Mouse (Mus musculus) splenic B cell, adult 2 months (primary cell): ENCODE data around the gene Trim71.
"Not testable (repeated sequence)": the region's sequence is repeated elsewhere in the genome, so short reads cannot be mapped to it uniquely, and the experiment has no call there.

Experiments
- DNase-seq: peaks from one replicate; pipeline ENCODE4 v3.0.0-alpha.2; 2011; ENCODE audit warnings: low read depth, low spot score
- H3K27me3 ChIP-seq: 2 replicates; pipeline ENCODE4 v1.6.1; 2012; ENCODE audit warnings: mild to moderate bottlenecking, low read length, moderate library complexity, mixed read lengths; ENCODE audit not compliant: control insufficient read depth, poor library complexity, insufficient read depth, severe bottlenecking
- H3K36me3 ChIP-seq: 2 replicates; pipeline ENCODE4 v1.6.1; 2012; ENCODE audit warnings: mild to moderate bottlenecking, low read length, moderate library complexity, mixed read lengths; ENCODE audit not compliant: control insufficient read depth, poor library complexity, insufficient read depth, severe bottlenecking

Gene Trim71

GRCm38 (mm10) chr9:114522501-114522900 is 41.7 kb downstream of the Trim71 start:
- DNase-seq: no peak
- no peaks in the 10 kb centered on the region for H3K27me3 ChIP-seq
- H3K36me3 ChIP-seq: no peaks in the 10 kb centered on the region

DNA sequence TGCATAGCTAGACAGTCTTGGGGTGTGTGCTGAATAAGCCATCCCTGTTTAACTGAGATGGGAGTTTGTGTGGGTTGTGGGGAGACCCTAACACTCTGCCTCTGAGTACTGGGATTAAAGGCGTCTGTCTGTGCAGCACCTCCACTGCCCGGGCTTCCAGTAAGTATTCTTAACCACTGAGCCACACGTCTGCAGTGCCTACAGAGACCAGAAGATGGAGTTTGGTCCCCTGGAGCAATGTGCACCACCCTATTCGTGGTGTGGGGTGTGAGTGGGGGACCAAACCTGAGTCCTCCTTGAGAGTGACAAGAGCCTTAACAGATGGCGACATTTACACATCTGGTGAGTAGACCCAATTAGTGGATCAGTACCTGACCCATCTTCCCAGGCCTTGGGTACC is 42.1 kb downstream of the Trim71 start:
- Histone ChIP-seq H3K36me3 (no peaks in the 10 kb centered on the region), H3K27me3 (no peaks in the 10 kb centered on the region)
- DNase-seq: no peak

GRCm38 (mm10) chr9:114520529-114520928 is 43.6 kb downstream of the Trim71 start:
- H3K27me3 ChIP-seq, H3K36me3 ChIP-seq, DNase-seq: not testable (repeated sequence)

DNA sequence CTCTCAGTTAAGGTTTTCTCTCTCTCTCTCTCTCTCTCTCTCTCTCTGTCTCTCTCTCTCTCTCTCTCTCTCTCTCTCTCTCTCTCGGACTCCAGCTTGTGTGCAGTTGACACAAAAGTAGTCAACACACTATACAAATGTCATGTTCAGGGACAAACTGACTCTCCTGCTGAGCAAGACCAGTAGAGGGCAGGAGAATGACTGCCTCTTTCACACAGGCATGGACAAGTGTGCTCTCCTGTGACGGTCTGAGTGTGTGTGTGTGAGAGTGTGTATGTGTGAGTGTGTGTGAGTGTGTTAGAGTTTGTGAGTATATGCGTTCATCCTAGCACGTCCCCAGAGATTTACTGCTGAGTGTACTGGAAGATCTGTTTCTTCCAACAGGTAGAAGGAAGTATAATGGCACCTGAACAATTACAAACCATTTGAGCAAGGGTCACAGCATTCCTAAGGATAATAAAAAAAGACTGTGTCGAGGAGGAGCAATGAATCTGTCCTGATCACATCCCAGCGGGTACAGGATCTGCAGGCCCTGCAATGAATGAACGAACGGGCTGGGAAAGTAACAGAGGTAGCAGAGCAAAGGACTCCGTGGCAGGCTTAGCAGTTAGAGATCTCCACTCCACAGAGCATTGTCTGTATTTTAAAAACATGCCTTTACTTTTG is 45.2 kb downstream of the Trim71 start:
- Histone ChIP-seq H3K27me3 (no peaks in the 10 kb centered on the region), H3K36me3 (no peaks in the 10 kb centered on the region)
- no peak for DNase-seq

DNA sequence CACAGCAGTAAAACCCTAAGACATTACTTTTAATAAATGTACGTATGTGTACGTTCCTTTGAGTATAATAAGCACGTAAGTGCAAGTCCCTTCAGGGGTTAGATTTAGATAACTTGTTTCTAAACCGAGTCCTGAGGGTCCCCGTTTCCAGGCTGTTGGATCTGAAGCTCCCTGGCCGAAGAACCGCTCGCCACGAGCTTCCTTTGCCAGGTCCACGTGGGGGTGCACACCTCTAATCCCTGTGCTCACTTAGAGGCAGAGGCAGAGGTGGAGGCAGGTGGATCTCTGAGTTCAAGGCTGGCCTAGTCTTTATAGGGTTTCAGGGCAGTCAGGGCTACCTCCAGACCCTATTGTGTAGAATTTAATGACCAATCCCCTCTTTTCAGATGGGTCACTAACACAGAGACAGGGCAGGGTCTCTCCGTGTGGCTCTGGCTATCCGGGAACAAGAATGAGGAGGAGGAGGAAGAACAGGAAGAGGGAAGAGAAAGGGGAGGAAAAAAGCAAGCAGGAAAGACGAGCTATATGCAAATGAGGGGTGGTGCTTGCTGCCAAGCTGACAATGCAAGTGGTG is 46.2 kb downstream of the Trim71 start:
- no peak for DNase-seq
- no peaks in the 10 kb centered on the region for H3K27me3 ChIP-seq
- no peaks in the 10 kb centered on the region for H3K36me3 ChIP-seq

GRCm38 (mm10) chr9:114515364-114515763 is 48.8 kb downstream of the Trim71 start, which contains the start of gene C130032M10Rik:
C130032M10Rik (plus strand) TSS chr9:114515697.
- H3K27me3 ChIP-seq: no peaks in the 10 kb centered on the region
- DNase-seq: no peak
- no peaks in the 10 kb centered on the region for H3K36me3 ChIP-seq

DNA sequence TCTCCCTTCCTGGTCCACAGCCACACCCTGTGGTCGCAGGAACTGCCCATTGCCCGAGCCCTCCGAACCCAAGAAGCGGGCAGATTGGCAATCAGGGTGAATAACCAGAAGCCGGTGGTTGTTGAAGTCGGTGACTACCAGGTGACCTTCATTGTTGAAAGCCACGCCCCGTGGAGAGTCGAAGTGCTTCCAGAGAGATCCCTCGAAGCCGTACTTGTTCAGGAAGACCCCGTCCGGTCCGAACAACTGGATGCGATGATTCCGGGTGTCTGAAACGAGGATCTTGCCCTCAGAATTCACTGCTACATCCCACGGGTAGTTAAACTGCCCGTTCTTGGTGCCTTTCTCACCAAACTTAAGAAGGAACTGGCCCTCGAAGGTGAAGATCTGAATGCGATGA is 51.3 kb downstream of the Trim71 start:
- Histone ChIP-seq H3K27me3 (no peaks in the 10 kb centered on the region), H3K36me3 (no peaks in the 10 kb centered on the region)
- no peak for DNase-seq

- no peaks in the 10 kb centered on the region for H3K27me3 ChIP-seq
- DNase-seq: no peak
- H3K36me3 ChIP-seq: no peaks in the 10 kb centered on the region
Measured at GRCm38 (mm10) chr9:114509785-114510184, 54.4 kb downstream of the Trim71 start.

- no peak for DNase-seq
- H3K27me3 ChIP-seq: no peaks in the 10 kb centered on the region
- no peaks in the 10 kb centered on the region for H3K36me3 ChIP-seq
Measured at GRCm38 (mm10) chr9:114507421-114507820, 56.7 kb downstream of the Trim71 start.

DNA sequence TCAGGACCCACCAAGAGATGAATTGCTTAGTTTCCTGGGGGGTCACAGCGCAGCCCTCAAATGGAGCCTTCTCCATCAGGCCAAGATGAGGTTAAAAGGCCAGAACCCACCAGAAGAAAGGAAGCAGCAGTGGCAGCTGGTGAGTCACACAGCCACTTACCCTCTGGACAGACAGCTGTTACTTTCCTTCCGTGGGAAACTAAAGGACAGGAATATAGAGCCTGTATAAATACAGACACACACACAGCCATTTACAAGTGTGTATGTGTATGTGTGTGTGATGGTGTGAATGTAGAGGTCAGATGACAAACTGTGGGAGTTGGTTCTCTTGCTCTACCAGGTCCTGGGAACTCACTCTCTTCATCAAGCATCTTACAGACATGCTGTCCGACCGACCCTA is 57.6 kb downstream of the Trim71 start:
- no peaks in the 10 kb centered on the region for H3K27me3 ChIP-seq
- no peaks in the 10 kb centered on the region for H3K36me3 ChIP-seq
- DNase-seq: no peak

DNA sequence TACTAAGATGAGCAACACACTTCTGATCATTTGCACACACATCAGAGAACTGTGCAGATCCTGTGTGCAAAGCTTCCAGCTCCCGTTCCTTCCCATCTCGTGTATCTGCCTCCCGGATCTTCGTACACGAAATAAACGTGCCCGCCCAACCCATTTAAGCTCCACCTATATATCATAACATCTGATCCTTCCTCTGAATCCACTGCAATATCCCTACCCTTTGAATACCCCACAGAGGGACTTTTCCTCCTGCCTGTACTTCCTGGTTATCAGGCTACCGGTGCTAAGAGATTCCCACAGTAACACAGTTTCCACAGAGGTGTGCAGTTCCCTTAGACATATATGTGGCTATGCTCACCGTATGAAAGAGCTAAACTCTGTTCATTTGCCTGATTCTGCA is 59.4 kb downstream of the Trim71 start, which contains the start of gene Ccr4:
Gene Ccr4 (minus strand): TSS at position 101 of the 400 bp plus-strand sequence.
- no peak for DNase-seq
- Histone ChIP-seq H3K27me3 (no peaks in the 10 kb centered on the region), H3K36me3 (no peaks in the 10 kb centered on the region)

DNA sequence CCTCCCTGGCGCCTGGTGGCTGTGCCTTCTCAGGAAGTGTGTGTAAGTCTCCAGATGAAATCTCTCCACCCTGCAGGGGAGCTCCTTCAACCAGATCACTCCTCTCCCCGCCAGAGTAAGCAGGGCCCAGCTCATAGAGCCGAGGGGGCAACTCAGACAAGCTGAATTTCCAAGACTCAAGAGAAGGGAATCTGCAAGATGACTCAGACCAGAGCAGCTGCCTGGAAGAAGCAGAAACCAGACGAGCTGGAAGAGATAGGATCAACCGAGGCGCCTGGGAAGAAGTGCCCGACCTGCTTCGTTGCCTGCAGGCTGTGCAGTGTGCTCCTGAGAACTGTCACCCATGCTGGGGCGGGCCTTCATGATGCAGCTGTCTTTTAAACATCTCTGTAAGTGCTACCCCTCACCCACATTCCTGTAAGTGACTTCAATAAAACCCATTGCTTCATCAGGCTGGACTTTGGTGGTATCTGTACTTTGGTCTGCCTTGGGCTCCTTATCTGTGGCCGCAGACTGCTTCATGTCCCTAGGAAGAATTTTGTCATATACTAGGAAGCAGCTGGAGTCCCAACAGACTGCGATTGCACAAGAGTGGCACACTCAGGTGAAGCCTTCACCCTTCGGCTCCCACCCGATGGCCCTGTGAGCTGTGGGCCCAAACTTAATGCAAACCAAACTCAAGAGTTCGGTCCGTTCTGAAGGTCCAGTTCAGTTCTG is 61.3 kb downstream of the Trim71 start:
- no peaks in the 10 kb centered on the region for H3K36me3 ChIP-seq
- no peak for DNase-seq
- H3K27me3 ChIP-seq: no peaks in the 10 kb centered on the region

GRCm38 (mm10) chr9:114501913-114502312 is 62.3 kb downstream of the Trim71 start:
- no peak for DNase-seq
- no peaks in the 10 kb centered on the region for H3K27me3 ChIP-seq
- no peaks in the 10 kb centered on the region for H3K36me3 ChIP-seq

GRCm38 (mm10) chr9:114501111-114501510 is 63.1 kb downstream of the Trim71 start:
- Histone ChIP-seq H3K27me3 (no peaks in the 10 kb centered on the region), H3K36me3 (no peaks in the 10 kb centered on the region)
- DNase-seq: no peak

DNA sequence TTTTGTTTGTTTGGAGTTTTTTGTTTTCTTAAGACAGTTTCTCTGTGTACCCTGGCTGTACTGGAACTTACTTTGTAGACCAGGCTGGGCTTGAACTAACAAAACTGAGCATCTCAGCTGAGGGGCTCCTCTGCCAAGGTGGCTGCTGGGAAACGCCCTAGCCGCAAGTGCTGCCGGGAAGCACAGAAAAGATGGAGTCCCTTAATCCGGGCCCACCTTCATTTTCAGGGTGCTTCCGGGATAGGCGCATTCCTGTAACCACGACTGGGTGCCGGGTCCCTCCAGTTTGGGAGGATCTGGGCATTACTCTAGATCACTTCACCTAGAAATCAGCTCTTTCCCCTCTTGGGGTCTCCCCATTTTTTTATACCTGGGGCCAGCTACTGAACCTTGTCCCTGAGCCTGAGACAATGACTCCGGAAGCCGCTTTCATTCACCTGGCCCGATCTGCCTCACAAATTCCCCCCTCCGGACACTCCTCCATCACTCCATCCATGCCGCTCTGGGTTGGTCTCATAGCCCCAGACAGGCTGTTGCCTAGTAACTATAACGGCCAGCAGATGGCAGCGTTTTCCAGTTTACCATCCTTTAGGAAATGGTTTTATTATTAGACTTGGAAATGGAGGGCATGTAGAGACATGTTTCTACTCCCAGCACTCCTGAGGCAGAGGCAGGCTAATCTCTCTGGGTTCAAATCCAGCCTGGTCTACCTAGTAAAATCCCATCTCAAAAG is 64.2 kb downstream of the Trim71 start:
- H3K36me3 ChIP-seq: no peaks in the 10 kb centered on the region
- H3K27me3 ChIP-seq: no peaks in the 10 kb centered on the region
- DNase-seq: peak; percentile 34
